Mouse (Mus musculus): ENCODE data around the gene Smagp.

GRCm38 (mm10) chr15:100684450-100684849 is 47.7 kb upstream of the Smagp start:
- TF ChIP-seq POLR2A (IDR thresholded peaks at IDR 0.05; ENCODE audit: borderline replicate concordance, low read depth, low read length) (no peak), CTCF (IDR thresholded peaks at IDR 0.05; ENCODE audit: low read depth, low read length) (no peak)

All from bone marrow macrophage, adult 2 months (primary cell).